Mouse (Mus musculus) CH12.LX (cell line): Measurements from ENCODE around the gene Adamts20. TPM values are rescaled to one million over a fixed set of nuclear protein-coding genes. Genes with fewer than 3 reads are reported as not detected.

Experiments
- DNase-seq: peaks from one replicate; pipeline ENCODE4 v3.0.0-alpha.2; 2013; ENCODE audit errors: extremely low read depth
- H3K27ac ChIP-seq: 2 replicates; pipeline ENCODE4 v1.5.1; 2012; ENCODE audit warnings: low read depth, mild to moderate bottlenecking, control low read depth, moderate library complexity; ENCODE audit not compliant: insufficient read depth
- H3K27me3 ChIP-seq: replicated peaks from 2 replicates; pipeline ENCODE3; 2012; ENCODE audit warnings: inconsistent platforms
- H3K36me3 ChIP-seq, 2 experiments: replicated peaks in 1 of 2; 2 replicates each; pipeline versions ENCODE3 to v1.6.1; 2012; ENCODE audit warnings: inconsistent platforms in 1 of 2, low read length in 1 of 2, mild to moderate bottlenecking in 1 of 2, mixed read lengths in 1 of 2, moderate library complexity in 1 of 2; ENCODE audit not compliant: control insufficient read depth in 1 of 2, insufficient read depth in 1 of 2
- H3K4me1 ChIP-seq, 2 experiments: 2 replicates each; pipeline ENCODE4 v1.6.1; 2012; ENCODE audit warnings: inconsistent platforms in 1 of 2, moderate library complexity in 1 of 2; ENCODE audit not compliant: insufficient read depth in 2 of 2, control insufficient read depth in 1 of 2
- H3K4me2 ChIP-seq: 2 replicates; pipeline ENCODE4 v1.6.1; 2012; ENCODE audit warnings: low read depth, mild to moderate bottlenecking, control low read depth; ENCODE audit not compliant: poor library complexity, insufficient read depth, severe bottlenecking
- H3K4me3 ChIP-seq, 3 experiments: fragments of 150-350 bp in 1 of 3; sonication (generic) in 1 of 3; replicated peaks in 1 of 3; 2 replicates each; pipeline versions ENCODE3 to v1.5.1; 2011 to 2012; ENCODE audit warnings: low read depth in 2 of 3, low read length in 2 of 3, mild to moderate bottlenecking in 2 of 3, moderate library complexity in 2 of 3, control low read depth in 1 of 3, improper control_type of control experiment in 1 of 3, inconsistent platforms in 1 of 3, mixed read lengths in 1 of 3; ENCODE audit not compliant: poor library complexity in 1 of 3
- H3K79me2 ChIP-seq: replicated peaks from 2 replicates; pipeline ENCODE4 v1.6.1; 2012; ENCODE audit warnings: mild to moderate bottlenecking, moderate library complexity; ENCODE audit not compliant: control insufficient read depth, poor library complexity, insufficient read depth, severe bottlenecking; ENCODE audit errors: extremely low read depth
- H3K9ac ChIP-seq: 2 replicates; pipeline ENCODE4 v1.6.1; 2012; ENCODE audit warnings: low read depth, mild to moderate bottlenecking, control low read depth, moderate library complexity; ENCODE audit not compliant: insufficient read depth
- H3K9me3 ChIP-seq: replicated peaks from 2 replicates; pipeline ENCODE3; 2012; ENCODE audit warnings: low read length, inconsistent platforms, mixed read lengths
- BHLHE40 ChIP-seq: IDR thresholded peaks from 2 replicates; pipeline ENCODE4 v1.6.1; 2011; ENCODE audit warnings: mild to moderate bottlenecking, low read depth, low read length, improper control_type of control experiment
- CHD1 ChIP-seq: IDR thresholded peaks from 2 replicates; pipeline ENCODE4 v1.6.1; 2012; ENCODE audit warnings: low read depth, low read length, improper control_type of control experiment, inconsistent platforms
- CHD2 ChIP-seq: IDR thresholded peaks from 2 replicates; pipeline ENCODE4 v1.6.1; 2011; ENCODE audit warnings: low read length, improper control_type of control experiment
- CTCF ChIP-seq, 2 experiments: IDR thresholded peaks in 1 of 2; conservative IDR thresholded peaks in 1 of 2; 2 replicates each; pipeline ENCODE4 v1.5.1; 2011 to 2012; ENCODE audit warnings: low read depth in 2 of 2, low read length in 2 of 2, improper control_type of control experiment in 1 of 2, inconsistent platforms in 1 of 2, mild to moderate bottlenecking in 1 of 2, moderate library complexity in 1 of 2
- E2F4 ChIP-seq: IDR thresholded peaks from 2 replicates; pipeline ENCODE4 v1.6.1; 2011; ENCODE audit warnings: low read depth, low read length, improper control_type of control experiment; ENCODE audit not compliant: insufficient replicate concordance
- EP300 ChIP-seq: IDR thresholded peaks from 2 replicates; pipeline ENCODE4 v1.6.1; 2011; ENCODE audit warnings: low read length, improper control_type of control experiment
- ETS1 ChIP-seq: conservative IDR thresholded peaks from 2 replicates; pipeline ENCODE4 v1.6.1; 2012; ENCODE audit warnings: low read depth, mild to moderate bottlenecking, inconsistent platforms, low read length, improper control_type of control experiment, moderate library complexity
- HCFC1 ChIP-seq: IDR thresholded peaks from 2 replicates; pipeline ENCODE4 v1.6.1; 2012; ENCODE audit warnings: low read depth, mild to moderate bottlenecking, inconsistent platforms, low read length, improper control_type of control experiment
- IRF4 ChIP-seq: IDR thresholded peaks from 2 replicates; pipeline ENCODE4 v1.6.1; 2014; ENCODE audit warnings: low read depth, mild to moderate bottlenecking, inconsistent platforms, low read length, improper control_type of control experiment
- JUN ChIP-seq: IDR thresholded peaks from 2 replicates; pipeline ENCODE4 v1.6.1; 2011; ENCODE audit warnings: low read depth, mild to moderate bottlenecking, low read length, improper control_type of control experiment, moderate library complexity; ENCODE audit not compliant: insufficient read depth
- JUND ChIP-seq: conservative IDR thresholded peaks from 2 replicates; pipeline ENCODE4 v1.6.1; 2011; ENCODE audit warnings: low read depth, low read length, improper control_type of control experiment
- MAX ChIP-seq: IDR thresholded peaks from 2 replicates; pipeline ENCODE4 v1.6.1; 2011; ENCODE audit warnings: low read length, improper control_type of control experiment
- MAZ ChIP-seq: IDR thresholded peaks from 2 replicates; pipeline ENCODE4 v1.6.1; 2012; ENCODE audit warnings: low read depth, mild to moderate bottlenecking, inconsistent platforms, low read length, improper control_type of control experiment, moderate library complexity
- MEF2A ChIP-seq: IDR thresholded peaks from 2 replicates; pipeline ENCODE4 v1.6.1; 2014; ENCODE audit warnings: low read depth, mild to moderate bottlenecking, inconsistent platforms, low read length, improper control_type of control experiment, borderline replicate concordance
- MXI1 ChIP-seq: IDR thresholded peaks from 2 replicates; pipeline ENCODE4 v1.6.1; 2011; ENCODE audit warnings: mild to moderate bottlenecking, low read depth, low read length, improper control_type of control experiment
- MYC ChIP-seq: IDR thresholded peaks from 2 replicates; pipeline ENCODE4 v1.6.1; 2011; ENCODE audit warnings: low read depth, mild to moderate bottlenecking, improper control_type of control experiment, low read length
- NRF1 ChIP-seq: IDR thresholded peaks from 2 replicates; pipeline ENCODE4 v1.6.1; 2014; ENCODE audit warnings: low read depth, mild to moderate bottlenecking, inconsistent platforms, low read length, improper control_type of control experiment, moderate library complexity
- POLR2AphosphoS2 ChIP-seq: IDR thresholded peaks from 2 replicates; pipeline ENCODE4 v1.6.1; 2011; ENCODE audit warnings: low read depth, low read length, improper control_type of control experiment
- RCOR1 ChIP-seq: conservative IDR thresholded peaks from 2 replicates; pipeline ENCODE4 v1.6.1; 2012; ENCODE audit warnings: low read depth, mild to moderate bottlenecking, inconsistent platforms, low read length, improper control_type of control experiment
- SIN3A ChIP-seq: IDR thresholded peaks from 2 replicates; pipeline ENCODE4 v1.6.1; 2012; ENCODE audit warnings: low read length, improper control_type of control experiment, inconsistent platforms
- TCF12 ChIP-seq: IDR thresholded peaks from 2 replicates; pipeline ENCODE4 v1.6.1; 2014; ENCODE audit warnings: low read depth, mild to moderate bottlenecking, inconsistent platforms, low read length, improper control_type of control experiment
- UBTF ChIP-seq: IDR thresholded peaks from 2 replicates; pipeline ENCODE4 v1.6.1; 2012; ENCODE audit warnings: low read depth, mild to moderate bottlenecking, inconsistent platforms, low read length, improper control_type of control experiment, moderate library complexity
- USF1 ChIP-seq: IDR thresholded peaks from 2 replicates; pipeline ENCODE4 v1.6.1; 2014; ENCODE audit warnings: low read depth, mild to moderate bottlenecking, inconsistent platforms, low read length, improper control_type of control experiment
- USF2 ChIP-seq: conservative IDR thresholded peaks from 2 replicates; pipeline ENCODE4 v1.6.1; 2011; ENCODE audit warnings: low read depth, low read length, improper control_type of control experiment
- ZC3H11A ChIP-seq: IDR thresholded peaks from 2 replicates; pipeline ENCODE4 v1.6.1; 2012; ENCODE audit warnings: low read depth, mild to moderate bottlenecking, inconsistent platforms, low read length, improper control_type of control experiment
- dilution Hi-C: fragments of 300-500 bp; cut with MboI; formaldehyde crosslinking; loops from 2 replicates; pipeline ENCODE4 v1.14.3; 2020; ENCODE audit warnings: low sequenced_read_pairs; ENCODE audit not compliant: extremely low pct_unique_long_range_greater_than_20kb, extremely low pct_ligation_motif_present
- in situ Hi-C: fragments of 300-500 bp; cut with MboI; formaldehyde crosslinking; loops from 3 replicates; pipeline ENCODE4 v1.14.3; 2019; ENCODE audit warnings: low sequenced_read_pairs, low pct_ligation_motif_present, low pct_unique_long_range_greater_than_20kb, mixed read lengths
- polyA plus RNA-seq: library from polyadenylated mRNA; unstranded; fragments of >175 nt; gene quantifications from 2 replicates; pipeline ENCODE4 v1.2.1, GENCODE M21; 2012; ENCODE audit warnings: low read depth; ENCODE audit not compliant: insufficient read length
- total RNA-seq, 2 experiments: library from RNA; depleted of rRNA; stranded (reverse); fragments of 300-350 nt in 1 of 2; fragments of >200 nt in 1 of 2; gene quantifications; 2 replicates each; pipeline ENCODE4 v1.2.3; 2012 to 2014

Gene Adamts20
- total and polyA plus RNA-seq, 3 experiments: 0.37 to 1.5 (median 0.68) TPM

- H3K27me3 ChIP-seq: no peaks in the 10 kb centered on the region
- H3K27ac ChIP-seq: no peak overlapping the region
- dilution Hi-C loops: no loop called here
- no peak for DNase-seq
- no peaks in the 10 kb centered on the region for H3K36me3 ChIP-seq
- peaks cover 5 to 7% of the 10 kb centered on the region in 2 experiments; a peak in 3 of 4 replicates for H3K4me1 ChIP-seq
- H3K79me2 ChIP-seq: no peaks in the 10 kb centered on the region
- no peak overlapping the region for H3K4me2 ChIP-seq
- in situ Hi-C loops: no loop called here
- no peaks in the 10 kb centered on the region for H3K9me3 ChIP-seq
- no peak overlapping the region for H3K9ac ChIP-seq
- TF ChIP-seq UBTF (no peak), POLR2AphosphoS2 (no peak), MXI1 (no peak), EP300 (no peak), NRF1 (no peak), RCOR1 (no peak), MYC (no peak), HCFC1 (no peak), MAZ (no peak), CHD2 (no peak), CHD1 (no peak)
- no peak overlapping the region for H3K4me3 ChIP-seq
Measured at GRCm38 (mm10) chr15:94477287-94477686, 12.1 kb upstream of the Adamts20 start.

- no peak overlapping the region for H3K4me2 ChIP-seq
- H3K9me3 ChIP-seq: no peaks in the 10 kb centered on the region
- TF ChIP-seq SIN3A (no peak), MEF2A (0 out of 2 replicates have a peak, but pooled peaks have one; percentile 48), USF1 (0 out of 2 replicates have a peak, but pooled peaks have one; percentile 3), ETS1 (peak; percentile 79), BHLHE40 (peak; percentile 92), E2F4 (no peak), MAX (peak; percentile 85), TCF12 (peak; percentile 29; the same call in 1 of the 2 replicates), JUN (peak; percentile 73), USF2 (no peak), MYC (peak; percentile 90), CTCF (conservative IDR thresholded peaks at IDR 0.05 in 1 of 2, IDR thresholded peaks at IDR 0.05 in 1 of 2; ENCODE audit: low read depth in 2 of 2, low read length in 2 of 2) (no peak), EP300 (peak; percentile 85), ZC3H11A (no peak), IRF4 (peak; percentile 91), JUND (peak; percentile 87)
- H3K27ac ChIP-seq: no peak overlapping the region
- no peaks in the 10 kb centered on the region for H3K79me2 ChIP-seq
- no peaks in the 10 kb centered on the region for H3K36me3 ChIP-seq
- peak; percentile 82 for DNase-seq
- no peaks in the 10 kb centered on the region for H3K27me3 ChIP-seq
- no peak overlapping the region for H3K4me3 ChIP-seq
- peaks cover 5 to 7% of the 10 kb centered on the region in 2 experiments; a peak in 3 of 4 replicates for H3K4me1 ChIP-seq
- in situ Hi-C loops: no loop called here
- H3K9ac ChIP-seq: no peak overlapping the region
- dilution Hi-C loops: no loop called here
Measured at GRCm38 (mm10) chr15:94475975-94476374, 10.8 kb upstream of the Adamts20 start.
